Mouse (Mus musculus): ENCODE measurements around the gene Rnf123. TPM values are rescaled to one million over a fixed set of nuclear protein-coding genes. Genes with fewer than 3 reads are reported as not detected.

Rnf123 gene
- polyA plus RNA-seq, 1 experiment from 2014 or later, result 49.0 TPM

- Histone ChIP-seq H3K36me3 (peaks cover 15% of the 10 kb centered on the region; the same call in 1 of the 2 replicates), H3K4me3 (no peak overlapping the region), H3K4me2 (replicated peaks) (no peak overlapping the region), H3K9me3 (no peaks in the 10 kb centered on the region), H3K27ac (replicated peaks) (no peak overlapping the region), H3K4me1 (peaks cover 17% of the 10 kb centered on the region), H3K27me3 (no peaks in the 10 kb centered on the region), H3K9ac (replicated peaks) (no peak overlapping the region)
- ATAC-seq (replicated peaks), result no peak
- WGBS, result 66% methylated on average over 10 of the region's 10 CpGs
These were observed 13.0 kb upstream of the Rnf123 start for GRCm38 (mm10) chr9:108095949-108096712.

DNA sequence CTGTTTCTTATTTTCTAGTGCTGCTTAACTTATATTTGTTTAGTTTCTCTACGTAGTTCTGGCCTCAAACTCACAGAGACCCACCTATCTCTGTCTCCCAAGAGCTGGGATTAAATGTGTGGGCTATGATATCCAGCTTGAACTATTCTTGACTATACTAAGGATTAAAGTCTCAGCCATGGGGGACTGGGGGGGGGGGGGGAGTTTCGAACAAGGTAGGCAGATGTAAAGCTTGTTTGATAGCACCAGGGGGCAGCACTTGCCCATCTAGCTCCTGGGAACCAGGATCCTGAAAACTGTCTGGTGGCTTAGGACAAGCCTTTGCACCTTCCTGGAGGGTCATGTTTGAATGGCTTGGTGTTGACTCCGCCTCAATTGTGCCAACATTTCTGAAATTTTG, 12.4 kb upstream of the Rnf123 start:
- ATAC-seq (replicated peaks), result no peak
- Histone ChIP-seq H3K36me3 (peaks cover 15% of the 10 kb centered on the region; the same call in 1 of the 2 replicates), H3K27ac (replicated peaks) (no peak overlapping the region), H3K27me3 (no peaks in the 10 kb centered on the region), H3K4me2 (replicated peaks) (peak overlapping the region; percentile 98), H3K4me3 (peak overlapping the region; percentile 77), H3K4me1 (peaks cover 17% of the 10 kb centered on the region), H3K9ac (replicated peaks) (no peak overlapping the region), H3K9me3 (no peaks in the 10 kb centered on the region)
- WGBS, result 11% methylated on average over 3 of the region's 3 CpGs

GRCm38 (mm10) chr9:108094998-108095411, 11.9 kb upstream of the Rnf123 start:
- peak overlapping the region; percentile 83 for H3K27ac ChIP-seq (replicated peaks)
- 0% methylated on average over 16 of the region's 16 CpGs for WGBS
- H3K36me3 ChIP-seq, result peaks cover 20% of the 10 kb centered on the region; the same call in 1 of the 2 replicates
- peak overlapping the region; percentile 98 for H3K4me2 ChIP-seq (replicated peaks)
- no peaks in the 10 kb centered on the region for H3K9me3 ChIP-seq
- peaks cover 17% of the 10 kb centered on the region for H3K4me1 ChIP-seq
- no peaks in the 10 kb centered on the region for H3K27me3 ChIP-seq
- ATAC-seq (replicated peaks), result peak; percentile 18
- H3K4me3 ChIP-seq, result peak overlapping the region; percentile 77
- H3K9ac ChIP-seq (replicated peaks), result peak overlapping the region; percentile 68

DNA sequence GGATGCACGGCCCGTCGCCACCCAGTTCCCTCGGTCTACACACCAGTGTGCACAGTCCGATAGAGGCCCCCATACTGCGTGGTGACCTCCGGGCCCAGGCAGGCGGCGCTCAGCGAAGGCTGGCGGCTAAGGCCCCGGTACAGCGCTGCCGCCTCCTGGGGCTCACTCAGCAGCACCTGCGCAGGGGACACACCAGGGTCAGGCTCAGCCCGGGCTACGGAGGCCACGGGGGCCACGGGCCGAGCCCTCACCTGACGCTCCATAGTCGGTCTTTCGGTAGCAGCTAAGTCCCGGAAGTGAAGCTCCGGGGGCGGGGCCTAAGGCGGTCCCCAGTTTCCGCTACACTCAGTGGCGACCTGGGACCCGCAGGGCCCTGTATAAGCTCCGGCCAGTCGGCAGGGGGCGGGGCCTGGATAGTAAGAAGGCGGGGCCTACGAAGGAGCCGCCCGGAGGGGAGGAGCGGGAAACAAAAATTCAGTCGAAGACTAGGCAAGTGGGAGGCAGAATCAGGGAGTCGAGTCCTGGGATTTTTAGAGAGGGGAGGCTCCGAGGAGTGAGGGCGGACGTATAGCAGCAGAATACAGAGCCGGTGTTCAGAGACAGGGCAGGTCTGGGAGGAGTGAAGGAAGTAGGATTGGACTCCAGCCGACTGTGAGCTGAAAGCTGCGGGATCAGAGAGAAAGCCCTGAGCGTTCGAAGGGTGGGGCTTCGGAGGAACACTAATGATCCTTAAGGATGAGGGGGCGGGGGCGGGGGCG, 11.2 kb upstream of the Rnf123 start, which contains the start of gene Apeh:
Gene Apeh, minus strand, starts transcription at position 423 of the 758 bp plus-strand sequence.
- Histone ChIP-seq H3K4me2 (replicated peaks) (peak within 1 kb of the TSS; percentile 98), H3K27ac (replicated peaks) (peak within 1 kb of the TSS; percentile 83), H3K4me1 (peaks cover 17% of the 10 kb centered on the region), H3K36me3 (peaks cover 27% of the 10 kb centered on the region), H3K9me3 (no peaks in the 10 kb centered on the region), H3K4me3 (peak within 1 kb of the TSS; percentile 77), H3K27me3 (no peaks in the 10 kb centered on the region), H3K9ac (replicated peaks) (peak within 1 kb of the TSS; percentile 68)
- peak; percentile 94 for ATAC-seq (replicated peaks)
- WGBS, result 0% methylated on average over 50 of the region's 52 CpGs

DNA sequence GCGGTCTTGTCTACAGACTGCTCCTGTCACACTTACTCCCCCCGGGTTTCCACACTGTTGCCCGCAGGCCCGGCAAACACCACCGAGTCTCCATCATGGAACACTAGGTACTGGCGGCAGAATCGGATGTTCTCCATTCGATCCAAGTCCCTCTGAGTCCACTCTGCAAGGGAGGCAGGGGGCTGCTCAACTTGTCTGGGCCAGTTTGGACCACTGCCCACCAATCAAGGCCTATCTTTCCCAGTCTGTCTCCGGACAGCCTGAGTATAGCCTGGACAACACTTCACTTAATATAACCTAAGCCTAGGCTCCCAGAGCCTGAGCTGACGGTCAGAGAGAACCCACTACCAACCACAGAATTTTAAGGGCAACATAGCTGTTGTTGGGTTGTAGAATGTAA, 10.4 kb upstream of the Rnf123 start:
- no peaks in the 10 kb centered on the region for H3K27me3 ChIP-seq
- H3K4me1 ChIP-seq, result peaks cover 17% of the 10 kb centered on the region
- 68% methylated on average over 10 of the region's 10 CpGs for WGBS
- H3K36me3 ChIP-seq, result peaks cover 33% of the 10 kb centered on the region
- H3K27ac ChIP-seq (replicated peaks), result peak overlapping the region; percentile 83; the same call in 1 of the 2 replicates
- H3K9ac ChIP-seq (replicated peaks), result peak overlapping the region; percentile 68; the same call in 1 of the 2 replicates
- no peak for ATAC-seq (replicated peaks)
- peak overlapping the region; percentile 98 for H3K4me2 ChIP-seq (replicated peaks)
- H3K4me3 ChIP-seq, result peak overlapping the region; percentile 77
- H3K9me3 ChIP-seq, result no peaks in the 10 kb centered on the region

DNA sequence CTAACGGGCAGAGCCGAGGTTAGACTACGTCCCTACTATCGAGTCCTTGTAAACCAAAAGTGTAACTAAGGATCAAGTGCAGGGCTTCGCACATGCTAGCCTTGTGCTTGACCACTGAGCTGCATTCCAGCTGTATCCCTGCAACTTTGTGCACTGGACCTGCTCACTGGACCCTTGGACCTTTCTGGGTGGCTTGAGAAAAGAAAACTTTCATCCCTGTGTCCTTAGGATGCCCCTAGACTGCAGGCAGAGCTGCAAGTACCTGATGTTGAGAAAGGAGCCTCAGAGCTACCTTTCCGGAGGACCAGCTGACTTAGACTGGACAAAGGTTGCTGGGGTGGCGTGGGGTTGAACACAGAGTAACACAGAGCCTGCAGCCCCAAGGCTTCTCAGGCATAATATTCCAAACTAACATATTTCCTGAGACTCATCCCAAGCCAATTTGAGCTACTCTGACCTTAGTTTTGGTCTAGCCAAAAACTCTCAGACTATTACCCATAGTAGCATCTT, 7.5 kb upstream of the Rnf123 start:
- H3K36me3 ChIP-seq, result peaks cover 50% of the 10 kb centered on the region
- no peaks in the 10 kb centered on the region for H3K9me3 ChIP-seq
- H3K4me3 ChIP-seq, result no peak overlapping the region
- ATAC-seq (replicated peaks), result no peak
- no peaks in the 10 kb centered on the region for H3K27me3 ChIP-seq
- H3K9ac ChIP-seq (replicated peaks), result no peak overlapping the region
- H3K27ac ChIP-seq (replicated peaks), result no peak overlapping the region
- H3K4me2 ChIP-seq (replicated peaks), result no peak overlapping the region
- WGBS, result 97% methylated on average over 7 of the region's 7 CpGs
- peaks cover 17% of the 10 kb centered on the region for H3K4me1 ChIP-seq

DNA sequence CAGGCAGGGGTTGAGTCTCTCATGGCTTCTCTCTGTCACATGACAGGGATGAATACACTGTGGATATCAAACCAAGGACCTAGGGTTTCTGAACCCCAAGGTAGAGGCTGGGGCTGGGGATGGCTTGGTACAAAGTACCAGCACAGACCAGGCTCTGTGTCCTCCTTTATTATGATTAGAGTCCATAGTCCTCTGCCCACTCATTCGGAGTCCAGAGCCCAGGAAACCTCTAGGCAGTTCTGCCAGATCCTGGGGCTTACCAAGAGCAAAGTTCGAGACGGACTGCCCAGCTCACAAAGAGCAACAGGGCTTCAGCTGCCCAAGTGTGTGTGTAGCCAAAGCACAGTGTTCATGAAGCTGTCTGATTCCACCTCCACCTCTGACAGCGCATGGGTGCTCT, 2.1 kb upstream of the Rnf123 start:
- no peak for ATAC-seq (replicated peaks)
- 95% methylated on average over 4 of the region's 4 CpGs for WGBS
- H3K4me3 ChIP-seq, result no peak overlapping the region

DNA sequence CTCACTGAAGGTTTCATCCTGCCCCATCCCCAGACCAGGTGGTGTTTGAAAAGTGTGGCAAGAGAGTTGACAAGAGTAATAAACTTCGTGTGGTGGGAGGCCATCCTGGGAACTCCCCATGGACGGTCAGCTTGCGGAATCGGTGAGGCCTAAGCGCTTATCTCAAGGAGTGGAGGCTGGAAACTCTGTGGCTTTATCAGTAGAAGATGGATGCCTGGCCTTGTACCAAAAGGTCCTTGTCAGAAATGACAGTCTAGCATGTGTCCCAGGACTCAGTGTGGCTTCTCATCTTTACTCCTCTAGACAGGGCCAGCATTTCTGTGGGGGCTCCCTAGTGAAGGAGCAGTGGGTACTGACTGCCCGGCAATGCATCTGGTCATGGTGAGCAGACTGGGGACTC, 415 bp upstream of the Rnf123 start:
- WGBS, result 86% methylated on average over 6 of the region's 6 CpGs

More for the DNA sequence above, 2.1 kb upstream of the Rnf123 start:
- no peak overlapping the region for H3K4me2 ChIP-seq (replicated peaks)
- H3K9me3 ChIP-seq, result no peaks in the 10 kb centered on the region
- H3K36me3 ChIP-seq, result peaks cover 48% of the 10 kb centered on the region
- 0 out of 2 replicates have a peak, but pooled peaks cover 3% of the 10 kb centered on the region for H3K4me1 ChIP-seq
- H3K27me3 ChIP-seq, result peaks cover 34% of the 10 kb centered on the region
- no peak overlapping the region for H3K9ac ChIP-seq (replicated peaks)
- no peak overlapping the region for H3K27ac ChIP-seq (replicated peaks)

GRCm38 (mm10) chr9:108082549-108082948, 597 bp downstream of the Rnf123 start:
- Histone ChIP-seq H3K4me1 (peaks cover 20% of the 10 kb centered on the region), H3K4me2 (replicated peaks) (no peak overlapping the region), H3K27ac (replicated peaks) (no peak overlapping the region), H3K4me3 (peak overlapping the region; percentile 8; the same call in 1 of the 2 replicates), H3K9me3 (no peaks in the 10 kb centered on the region), H3K27me3 (peaks cover 34% of the 10 kb centered on the region), H3K36me3 (peaks cover 27% of the 10 kb centered on the region), H3K9ac (replicated peaks) (no peak overlapping the region)
- ATAC-seq (replicated peaks), result no peak
- 5% methylated on average over 19 of the region's 19 CpGs for WGBS

More for the DNA sequence above, 415 bp upstream of the Rnf123 start:
- Histone ChIP-seq H3K9ac (replicated peaks) (no peak overlapping the region), H3K27me3 (peaks cover 34% of the 10 kb centered on the region), H3K4me1 (peaks cover 10% of the 10 kb centered on the region), H3K36me3 (peaks cover 32% of the 10 kb centered on the region), H3K27ac (replicated peaks) (no peak overlapping the region), H3K4me3 (no peak overlapping the region), H3K9me3 (no peaks in the 10 kb centered on the region), H3K4me2 (replicated peaks) (no peak overlapping the region)
- no peak for ATAC-seq (replicated peaks)

GRCm38 (mm10) chr9:108080168-108080567, 3.0 kb downstream of the Rnf123 start, which contains the start of gene Mst1:
Gene Mst1 (plus strand): TSS chr9:108080436.
- peak within 1 kb of the TSS; percentile 80 for H3K4me2 ChIP-seq (replicated peaks)
- peaks cover 34% of the 10 kb centered on the region for H3K27me3 ChIP-seq
- peaks cover 7% of the 10 kb centered on the region for H3K36me3 ChIP-seq
- ATAC-seq (replicated peaks), result no peak
- WGBS, result 80% methylated on average over 5 of the region's 5 CpGs
- peak within 1 kb of the TSS; percentile 85 for H3K4me3 ChIP-seq
- H3K9ac ChIP-seq (replicated peaks), result peak within 1 kb of the TSS; percentile 91
- H3K4me1 ChIP-seq, result peaks cover 20% of the 10 kb centered on the region
- no peak within 1 kb of the TSS for H3K27ac ChIP-seq (replicated peaks)
- H3K9me3 ChIP-seq, result no peaks in the 10 kb centered on the region

DNA sequence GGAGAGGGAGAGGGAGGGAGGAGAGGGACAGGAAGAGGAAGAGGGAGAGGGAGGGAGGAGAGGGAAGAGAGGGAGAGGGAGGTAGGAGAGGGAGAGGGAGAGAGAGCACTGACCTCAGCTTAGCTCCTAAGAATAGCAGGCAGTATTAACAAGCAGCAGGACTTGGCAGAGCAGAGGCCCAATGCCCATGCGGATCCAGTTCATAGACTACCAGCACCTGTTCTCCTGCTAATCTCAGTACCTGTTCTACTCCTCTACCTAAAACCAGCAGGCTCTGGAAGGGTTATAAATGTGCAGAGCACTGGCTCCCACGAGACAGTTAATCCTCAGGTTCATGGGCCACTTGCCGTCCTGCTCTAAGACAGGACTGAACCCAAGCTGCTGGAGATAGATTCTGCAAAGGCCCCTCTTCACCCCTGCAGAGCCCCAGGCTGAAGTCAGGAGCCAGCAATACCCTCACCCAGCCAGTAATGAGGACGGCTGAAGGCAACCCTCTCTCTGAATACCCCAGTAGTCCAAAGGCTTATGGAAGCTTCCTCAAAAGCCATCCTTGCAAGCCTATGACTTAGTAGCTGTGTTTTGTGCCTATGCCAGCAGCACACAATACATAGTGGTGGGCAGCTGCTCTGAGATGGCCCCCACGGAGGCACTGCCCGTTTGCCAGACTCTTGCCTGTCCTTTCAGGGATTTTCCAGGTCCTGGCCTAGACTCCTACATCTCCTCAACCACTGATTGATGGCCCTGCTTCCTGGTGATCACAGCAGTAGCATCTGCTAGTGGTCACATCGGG, 9.8 kb downstream of the Rnf123 start:
- H3K27me3 ChIP-seq, result no peaks in the 10 kb centered on the region
- 62% methylated on average over 7 of the region's 7 CpGs for WGBS
- ATAC-seq (replicated peaks), result no peak
- no peak overlapping the region for H3K4me3 ChIP-seq
- no peak overlapping the region for H3K27ac ChIP-seq (replicated peaks)
- no peaks in the 10 kb centered on the region for H3K9me3 ChIP-seq
- H3K4me1 ChIP-seq, result peaks cover 7% of the 10 kb centered on the region
- no peak overlapping the region for H3K4me2 ChIP-seq (replicated peaks)
- peaks cover 15% of the 10 kb centered on the region; the same call in 1 of the 2 replicates for H3K36me3 ChIP-seq
- H3K9ac ChIP-seq (replicated peaks), result no peak overlapping the region

Measured in forebrain, embryonic 15.5 days (tissue).